Mouse (Mus musculus) thymus, postnatal 10 days (tissue): ENCODE data around the gene Gbx1.
A peak's percentile ranks its signal among the peaks of the same experiment; 100 is the strongest.
"Not testable (repeated sequence)": the region's sequence is repeated elsewhere in the genome, so short reads cannot be mapped to it uniquely, and the experiment has no call there.

ENCODE experiments used
- DNase-seq, 2 experiments: peaks; one replicate each; pipeline ENCODE4 v3.0.0; 2021; ENCODE audit warnings: low spot score in 2 of 2

Gbx1 gene

GRCm38 (mm10) chr5:24526889-24527230 is at the start of gene Gbx1:
Gene Gbx1 (minus strand): TSS chr5:24527202.
- DNase-seq = no peak

- DNase-seq = no peak
Measured at GRCm38 (mm10) chr5:24576801-24577182, 49.8 kb upstream of the Gbx1 start.

GRCm38 (mm10) chr5:24575948-24576347 is 48.9 kb upstream of the Gbx1 start:
- DNase-seq = no peak

- no peak for DNase-seq
Measured at GRCm38 (mm10) chr5:24556709-24557108, 29.7 kb upstream of the Gbx1 start, which contains the start of gene 4931409K22Rik. Gene 4931409K22Rik (minus strand): TSS chr5:24556809.

- DNase-seq = not testable (repeated sequence)
Measured at GRCm38 (mm10) chr5:24555335-24555734, 28.3 kb upstream of the Gbx1 start.

- no peak for DNase-seq
Measured at GRCm38 (mm10) chr5:24553621-24554244, 26.7 kb upstream of the Gbx1 start.

GRCm38 (mm10) chr5:24551317-24551688 is 24.3 kb upstream of the Gbx1 start:
- DNase-seq = no peak

GRCm38 (mm10) chr5:24550598-24551316 is 23.8 kb upstream of the Gbx1 start:
- peak; percentile 34 to 49 for DNase-seq

- DNase-seq = no peak
Measured at GRCm38 (mm10) chr5:24542643-24543042, 15.6 kb upstream of the Gbx1 start.

- DNase-seq = no peak
Measured at GRCm38 (mm10) chr5:24541144-24541569, 14.2 kb upstream of the Gbx1 start.

- no peak for DNase-seq
Measured at GRCm38 (mm10) chr5:24540387-24541143, 13.6 kb upstream of the Gbx1 start, which contains the start of gene Asb10. Gene Asb10 (minus strand): TSS chr5:24540978.

- no peak for DNase-seq
Measured at GRCm38 (mm10) chr5:24539571-24540296, 12.7 kb upstream of the Gbx1 start.

- DNase-seq = no peak
Measured at GRCm38 (mm10) chr5:24537618-24538017, 10.6 kb upstream of the Gbx1 start.

- DNase-seq = no peak
Measured at GRCm38 (mm10) chr5:24536511-24536910, 9.5 kb upstream of the Gbx1 start.

GRCm38 (mm10) chr5:24535731-24536130 is 8.7 kb upstream of the Gbx1 start:
- no peak for DNase-seq

- DNase-seq = no peak
Measured at GRCm38 (mm10) chr5:24534292-24534691, 7.3 kb upstream of the Gbx1 start.

GRCm38 (mm10) chr5:24533391-24533790 is 6.4 kb upstream of the Gbx1 start:
- DNase-seq = no peak

- peak; percentile 65 to 90 for DNase-seq
Measured at GRCm38 (mm10) chr5:24530042-24530689, 3.2 kb upstream of the Gbx1 start.

- no peak for DNase-seq
Measured at GRCm38 (mm10) chr5:24527780-24528179, 778 bp upstream of the Gbx1 start.

- DNase-seq = no peak
Measured at GRCm38 (mm10) chr5:24526190-24526888, 663 bp downstream of the Gbx1 start.
